Mouse (Mus musculus) left cerebral cortex, postnatal 36 days (tissue): ENCODE measurements at regions not wholly inside any gene's neighbourhood (a gene's known extent, or its start where the extent isn't known, plus 50 kb on each side); places are given as distances from the start of the nearest gene placed in this dataset.

ENCODE experiments used
- DNase-seq, 2 experiments: peaks; one replicate each; pipeline ENCODE4 v3.0.0; 2021 to 2022; ENCODE audit warnings: low spot score in 2 of 2, mixed read lengths in 1 of 2
- intact Hi-C: fragments of 180-260 bp; cut with DNase I; formaldehyde crosslinking; loops from one replicate; pipeline ENCODE4 v1.15.1; 2025

DNA sequence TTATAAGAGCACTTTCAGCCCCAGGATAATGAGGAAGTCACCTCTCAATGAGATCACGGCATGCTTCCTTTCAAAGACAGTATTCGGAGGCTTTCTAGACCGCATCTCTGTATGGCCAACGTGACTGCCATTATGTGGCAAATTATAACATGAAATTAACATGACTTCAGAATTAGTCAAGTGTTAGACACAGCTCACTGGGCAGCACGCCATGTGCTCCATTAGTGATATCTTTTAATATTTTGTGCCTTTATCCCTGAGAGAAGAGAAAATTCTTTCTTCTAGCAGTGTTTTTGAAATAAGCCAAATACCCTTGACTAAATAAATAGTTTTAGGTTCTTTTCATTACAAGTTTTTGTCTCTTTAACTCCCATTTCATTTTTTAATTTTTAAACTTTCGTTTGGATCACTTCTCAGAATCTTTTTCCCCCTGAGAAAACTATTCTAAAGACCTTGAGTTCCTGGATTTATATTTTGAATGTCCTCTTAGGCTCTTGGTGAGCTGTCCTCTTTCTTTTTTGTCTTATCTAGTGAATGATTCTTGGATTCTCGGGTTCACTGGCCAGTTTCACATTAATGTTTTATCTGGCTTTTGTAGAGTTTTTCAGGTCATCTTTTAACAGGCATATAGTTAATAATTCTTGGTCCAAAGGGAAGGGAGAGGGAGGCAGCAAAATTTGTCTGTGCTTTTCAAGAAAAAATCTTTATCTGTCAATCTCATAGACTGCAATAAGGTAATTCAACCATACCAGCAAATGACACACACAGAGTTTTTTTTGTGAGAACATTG is 390.9 kb downstream of the Adamts20 start:
- intact Hi-C loops = no loop called here
- no peak for DNase-seq

- DNase-seq = no peak
- intact Hi-C loops = no loop called here
Observed at GRCm38 (mm10) chr15:94067721-94068120, 397.5 kb downstream of the Adamts20 start.

- intact Hi-C loops = no loop called here
- no peak for DNase-seq
Observed at GRCm38 (mm10) chr15:94049638-94050273, 415.5 kb downstream of the Adamts20 start.

DNA sequence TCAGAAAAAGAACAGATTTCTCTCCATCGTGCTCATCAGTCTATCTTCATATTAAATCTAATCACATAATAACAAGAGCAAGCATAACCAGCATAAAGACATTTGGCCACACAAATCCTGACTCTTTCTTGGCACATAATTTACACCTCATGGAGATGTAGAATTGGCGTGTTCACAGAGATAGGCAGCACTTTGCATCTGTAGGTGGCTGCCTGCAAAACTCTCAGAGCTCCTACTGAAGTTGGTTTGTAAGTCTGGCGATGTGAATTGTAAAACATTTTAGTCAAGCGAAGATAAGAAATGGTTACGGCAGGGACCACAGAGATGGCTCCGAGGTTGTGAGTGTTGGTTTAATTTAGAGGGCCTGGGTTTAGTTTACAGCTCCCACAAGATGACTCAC is 419.0 kb downstream of the Adamts20 start:
- intact Hi-C loops = no loop called here
- peak; percentile 6 to 28 for DNase-seq

DNA sequence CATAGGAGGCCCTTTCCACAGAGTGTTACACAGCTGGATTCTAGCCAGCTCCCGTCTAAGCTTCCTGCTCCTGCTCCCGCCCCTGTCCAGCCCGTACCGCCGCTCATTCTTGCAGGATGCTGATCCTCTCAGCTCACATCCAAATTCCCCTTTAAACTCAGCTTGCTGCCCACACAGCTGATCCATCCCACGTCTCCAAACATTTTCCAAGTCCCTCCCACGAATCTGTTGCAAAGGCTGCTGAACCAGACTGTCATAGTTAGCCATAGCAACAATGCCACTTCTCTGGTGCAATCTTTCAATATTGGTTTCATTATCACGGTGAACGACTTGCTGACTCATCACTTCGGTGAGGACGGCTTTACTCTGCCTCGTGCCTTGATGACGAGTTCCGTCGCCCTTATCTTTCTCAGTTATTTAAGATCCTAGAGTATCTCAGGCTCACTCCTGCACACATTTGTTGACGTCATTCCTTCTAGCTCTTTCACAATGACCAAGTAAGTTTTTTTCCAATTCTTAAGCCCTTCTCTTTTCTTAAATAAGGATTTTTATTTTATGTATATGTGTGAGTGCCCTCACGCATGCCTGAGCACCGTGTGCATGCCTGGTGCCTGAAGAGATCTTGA is 420.0 kb downstream of the Adamts20 start:
- peak; percentile 41 to 46 for DNase-seq

GRCm38 (mm10) chr15:94032957-94033356 is 432.3 kb downstream of the Adamts20 start:
- peak in 1 of 2 experiments; percentile 32 for DNase-seq
- intact Hi-C loops = no loop called here

More for the DNA sequence above, 420.0 kb downstream of the Adamts20 start:
- intact Hi-C loops = no loop called here

DNA sequence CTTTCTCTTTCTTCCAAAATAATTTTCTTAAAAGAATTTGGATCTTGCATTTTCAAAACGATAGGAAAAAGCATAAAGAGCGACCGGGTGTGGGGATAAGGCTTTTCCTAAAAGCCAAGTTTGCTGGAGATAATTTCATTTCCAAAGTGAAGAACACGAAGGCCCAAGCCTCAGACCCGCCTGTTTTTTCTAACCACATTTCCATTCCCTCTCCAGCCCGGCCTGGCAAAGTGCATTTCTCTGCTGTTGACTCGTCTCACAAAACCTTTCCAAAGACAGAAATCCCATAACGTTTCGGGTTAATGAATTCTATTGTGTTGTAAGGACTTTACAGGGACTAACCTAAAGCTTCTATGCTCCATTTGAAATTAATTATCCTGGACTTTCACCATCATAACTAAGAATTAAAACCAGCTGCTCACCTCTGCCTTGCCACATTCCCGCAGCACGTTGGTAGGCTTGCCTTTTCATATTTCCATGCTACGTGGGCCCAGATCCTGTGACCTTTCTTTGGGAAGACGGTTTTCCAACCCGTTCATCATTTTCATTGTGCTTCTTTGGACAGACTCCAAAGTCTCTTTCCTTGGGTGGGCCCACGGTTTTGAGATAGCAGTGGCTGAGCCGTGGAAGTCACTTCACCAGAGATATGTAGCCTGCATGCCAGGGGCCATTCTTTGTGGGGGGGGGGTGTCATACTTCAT is 430.5 kb upstream of the Prickle1 start:
- intact Hi-C loops = no loop called here
- no peak for DNase-seq

GRCm38 (mm10) chr15:94025239-94025971 is 429.7 kb upstream of the Prickle1 start:
- intact Hi-C loops = no loop called here
- no peak for DNase-seq

GRCm38 (mm10) chr15:94024806-94025205 is 429.1 kb upstream of the Prickle1 start:
- no peak for DNase-seq

GRCm38 (mm10) chr15:94024126-94024730 is 428.5 kb upstream of the Prickle1 start:
- intact Hi-C loops = no loop called here
- no peak for DNase-seq

More at GRCm38 (mm10) chr15:94024806-94025205, 429.1 kb upstream of the Prickle1 start:
- intact Hi-C loops = no loop called here

DNA sequence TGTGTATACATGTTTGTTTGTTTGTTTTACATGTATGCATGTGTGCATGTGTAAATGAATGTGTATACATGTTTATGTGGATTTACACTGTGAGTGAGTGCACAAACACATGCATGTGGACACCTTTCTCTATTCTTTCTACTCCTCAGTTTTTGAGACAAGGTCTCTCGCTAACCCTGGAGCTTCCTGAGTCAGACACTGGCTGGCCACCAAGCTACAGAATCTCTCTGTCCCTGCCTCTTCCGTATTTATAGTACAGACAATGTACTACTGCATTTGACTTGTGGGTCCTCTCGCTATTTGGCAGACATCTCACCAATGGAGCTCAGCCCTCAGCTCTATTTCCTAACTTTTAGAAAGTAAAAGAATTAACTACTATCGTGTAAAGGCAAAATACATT is 427.8 kb upstream of the Prickle1 start:
- intact Hi-C loops = no loop called here
- no peak for DNase-seq

DNA sequence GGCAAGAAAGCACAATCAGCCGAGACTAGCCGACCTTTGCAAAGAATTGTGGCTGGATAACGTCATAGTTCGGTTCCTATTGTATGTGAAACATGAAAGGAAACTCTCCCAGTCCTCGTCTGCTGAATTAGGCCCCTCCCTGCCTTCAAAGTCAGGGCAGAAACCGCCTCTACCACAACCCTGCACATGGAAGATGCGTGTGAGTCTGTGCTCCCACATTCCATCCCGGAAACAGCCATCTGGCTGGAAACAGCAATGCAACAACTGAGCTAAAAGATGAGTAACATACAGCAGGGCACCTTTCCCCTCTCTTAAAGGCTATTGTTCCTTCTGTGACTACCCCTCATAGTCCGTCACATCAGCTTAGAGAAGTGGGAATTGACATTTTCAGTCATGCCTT is 422.1 kb upstream of the Prickle1 start:
- intact Hi-C loops = no loop called here
- DNase-seq = peak; percentile 24 to 28

DNA sequence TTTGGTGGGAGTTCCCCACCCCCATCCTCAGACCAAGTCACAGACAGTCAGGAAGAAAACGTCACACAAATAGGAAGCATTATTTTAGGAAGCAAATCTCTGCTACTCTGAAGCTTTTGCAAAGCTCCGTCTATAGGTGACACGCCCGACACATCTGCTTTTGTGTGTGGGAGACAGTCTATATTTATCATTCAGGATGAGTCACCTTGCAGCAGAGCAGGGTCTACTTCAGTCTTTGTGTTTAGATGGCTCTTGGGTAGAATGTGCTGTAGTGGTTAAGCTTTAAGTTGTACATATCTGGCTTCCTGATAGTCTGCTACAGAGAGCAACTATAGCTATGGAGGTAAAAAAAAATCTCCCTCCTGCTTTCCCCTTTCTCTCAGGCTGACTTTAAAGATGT is 415.8 kb upstream of the Prickle1 start:
- intact Hi-C loops = no loop called here
- DNase-seq = peak; percentile 27 to 33

GRCm38 (mm10) chr15:94006082-94006481 is 410.4 kb upstream of the Prickle1 start:
- intact Hi-C loops = no loop called here
- no peak for DNase-seq

DNA sequence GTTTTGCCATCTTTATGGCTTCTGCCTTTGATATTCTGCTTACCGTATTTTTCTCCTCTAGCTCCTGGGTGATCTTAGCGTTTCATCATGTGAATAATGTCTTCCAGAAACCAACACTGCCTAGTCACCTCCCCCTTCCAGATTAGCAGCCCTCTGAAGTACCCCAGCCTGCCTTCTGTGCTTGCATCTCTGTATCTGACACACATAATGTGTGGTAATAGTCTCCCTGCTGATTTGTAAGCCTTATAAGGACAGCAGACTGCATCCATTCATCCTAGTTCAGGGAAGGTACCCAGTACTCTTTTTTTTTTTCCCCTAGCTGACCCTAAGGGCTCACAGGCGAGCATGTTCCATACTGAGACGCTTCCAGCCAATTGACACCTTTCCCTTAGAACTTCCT is 409.2 kb upstream of the Prickle1 start:
- no peak for DNase-seq
- intact Hi-C loops = no loop called here

- intact Hi-C loops = no loop called here
- DNase-seq = no peak
Observed at GRCm38 (mm10) chr15:94003145-94003544, 407.5 kb upstream of the Prickle1 start.

DNA sequence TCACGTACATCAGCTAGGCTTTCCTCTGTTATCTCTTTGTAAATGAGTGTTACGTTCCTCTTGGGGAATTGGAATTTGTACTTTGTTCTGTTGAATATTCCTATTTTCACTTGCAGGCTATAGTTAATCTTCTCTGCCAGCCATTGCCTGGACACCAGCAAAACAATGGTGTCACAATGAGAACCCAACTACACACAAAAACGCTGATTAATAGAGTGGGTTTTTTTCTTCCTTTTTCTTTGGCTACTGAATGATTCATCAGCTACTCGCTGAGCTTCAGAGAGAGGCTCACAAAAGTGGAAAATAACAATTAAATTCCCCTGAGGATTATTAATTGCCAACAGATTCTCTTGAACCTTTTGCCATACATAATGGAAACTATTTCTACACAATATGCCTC is 398.9 kb upstream of the Prickle1 start:
- DNase-seq = no peak
- intact Hi-C loops = no loop called here

DNA sequence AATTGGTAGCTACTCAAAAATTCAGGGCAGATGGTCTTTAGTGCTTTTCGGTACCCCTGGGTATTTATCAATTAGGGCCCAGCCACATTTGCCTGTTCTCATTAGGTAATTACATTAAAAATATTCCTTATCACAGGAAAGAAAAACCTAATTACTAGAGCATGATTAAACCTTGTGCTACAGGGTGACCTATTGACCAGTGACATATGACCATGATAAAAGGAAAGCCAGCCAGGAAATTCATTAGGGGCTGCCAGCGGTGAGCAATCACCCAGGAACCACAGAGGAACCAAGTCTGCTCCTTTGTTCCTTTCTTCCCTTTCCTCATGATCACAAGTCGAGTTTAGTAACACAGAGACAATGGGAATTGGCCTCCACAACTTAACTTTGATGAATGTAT is 394.4 kb upstream of the Prickle1 start:
- intact Hi-C loops = no loop called here
- no peak for DNase-seq

- no peak for DNase-seq
- intact Hi-C loops = no loop called here
Observed at GRCm38 (mm10) chr15:93988367-93988766, 392.7 kb upstream of the Prickle1 start.
